Mouse (Mus musculus): ENCODE measurements around the gene Fcmr.

GRCm38 (mm10) chr1:130876931-130877509, 11.6 kb downstream of the Fcmr start:
- TF ChIP-seq POLR2A (IDR thresholded peaks at IDR 0.05; ENCODE audit: borderline replicate concordance, extremely low read depth, insufficient read depth, insufficient read length, poor library complexity, severe bottlenecking): no peak
- peak; percentile 63 for TF ChIP-seq CTCF (IDR thresholded peaks at IDR 0.05; ENCODE audit: borderline replicate concordance, extremely low read depth, insufficient read depth, insufficient read length)
